Mouse (Mus musculus) CD8-positive naive resting alpha-beta T cell, adult 2 months (primary cell): ENCODE results near the gene Defb48.

ENCODE experiments used
- DNase-seq, 2 experiments: peaks; one replicate each; pipeline ENCODE4 v3.0.0; 2022; ENCODE audit warnings: low read depth in 2 of 2, low spot score in 2 of 2

The Defb48 gene

DNA sequence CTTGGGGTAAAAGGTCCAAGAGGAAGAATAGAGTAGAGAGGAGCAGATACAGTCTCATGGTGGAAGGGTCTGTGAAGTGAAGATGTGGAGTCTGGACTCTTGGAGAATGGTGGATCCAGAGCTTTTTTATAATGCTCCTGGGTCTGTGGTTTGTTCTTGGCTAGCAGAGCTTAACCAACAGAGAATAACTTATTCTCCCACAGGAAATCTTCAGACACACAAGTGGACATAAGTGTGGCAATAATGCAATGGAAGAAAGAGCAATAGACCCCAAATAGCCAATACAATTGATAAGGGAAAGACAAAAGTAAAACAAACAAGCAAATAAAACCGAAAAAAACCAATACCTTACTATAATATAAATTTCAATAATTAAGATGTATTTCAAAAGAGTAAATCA lies at the start of gene Defb48:
Gene Defb48 (minus strand): TSS at position 101 of the 400 bp plus-strand sequence.
- no peak for DNase-seq

DNA sequence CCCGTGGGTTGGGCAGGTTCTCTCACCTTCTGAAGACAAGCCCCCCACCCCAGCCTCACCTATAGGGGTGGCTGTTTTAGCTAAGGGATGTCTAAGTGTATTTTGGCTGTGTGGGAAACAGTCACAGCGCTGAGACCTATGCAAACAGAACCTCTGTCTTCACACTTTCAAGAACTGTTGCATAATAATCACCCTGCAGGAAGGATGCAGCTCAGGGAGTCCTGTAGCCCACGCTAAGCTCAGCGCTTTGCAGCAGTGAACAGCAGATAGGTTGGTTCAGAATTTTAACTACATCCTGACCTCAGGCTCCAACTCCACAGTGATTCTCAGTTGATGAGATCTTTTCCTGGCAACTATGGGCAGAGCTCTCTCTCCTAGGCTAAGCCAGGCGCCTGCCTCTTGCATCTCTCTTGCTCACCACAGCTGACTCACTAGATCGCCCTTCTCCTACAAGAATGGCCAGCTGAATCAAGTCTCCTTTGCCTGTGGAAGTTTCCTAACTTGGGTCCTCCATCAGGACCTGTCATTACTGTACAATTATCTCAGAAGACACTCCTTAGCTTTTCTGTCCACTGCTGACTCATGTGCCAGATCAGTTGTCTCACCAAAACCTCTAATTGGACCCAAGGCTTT lies 36.3 kb upstream of the Defb48 start:
- DNase-seq, result no peak

DNA sequence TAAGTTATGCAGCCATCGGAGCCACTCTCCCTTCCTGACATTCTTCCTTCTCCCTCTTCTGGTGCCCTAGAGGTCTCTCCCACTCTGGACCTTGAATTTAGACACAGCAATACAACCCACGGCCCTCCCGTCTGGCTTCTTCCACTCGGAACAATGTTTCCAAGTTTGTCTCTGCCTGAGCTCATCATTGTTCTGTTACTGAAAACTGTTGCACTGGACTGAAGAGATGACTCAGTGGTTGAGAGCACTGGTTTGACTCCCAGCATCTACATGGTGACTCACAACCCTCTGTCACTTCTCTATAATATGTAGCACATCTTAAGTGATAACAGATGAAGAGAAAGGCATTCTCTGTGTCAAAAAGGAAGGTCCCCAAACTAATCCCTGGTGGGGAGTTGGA lies 30.4 kb upstream of the Defb48 start:
- no peak for DNase-seq

DNA sequence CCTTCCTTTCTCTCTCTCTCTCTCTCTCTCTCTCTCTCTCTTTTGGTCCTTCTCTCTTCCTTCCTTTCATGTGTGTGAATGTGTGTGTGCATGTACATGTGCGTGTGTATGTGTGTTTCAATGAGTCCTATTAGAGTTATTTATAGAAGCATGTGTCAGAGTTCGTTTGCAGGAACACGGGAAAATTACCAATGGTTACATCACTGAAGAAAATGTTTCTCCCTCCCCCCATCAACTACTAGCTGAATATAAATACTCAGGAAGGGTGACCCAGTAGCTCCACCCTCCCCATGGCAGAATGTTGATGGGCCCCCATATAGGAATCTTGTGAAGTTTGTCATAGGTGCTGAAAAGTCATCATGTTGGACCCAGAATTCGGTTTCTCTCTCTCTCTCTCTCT lies 28.8 kb upstream of the Defb48 start:
- DNase-seq, result no peak

DNA sequence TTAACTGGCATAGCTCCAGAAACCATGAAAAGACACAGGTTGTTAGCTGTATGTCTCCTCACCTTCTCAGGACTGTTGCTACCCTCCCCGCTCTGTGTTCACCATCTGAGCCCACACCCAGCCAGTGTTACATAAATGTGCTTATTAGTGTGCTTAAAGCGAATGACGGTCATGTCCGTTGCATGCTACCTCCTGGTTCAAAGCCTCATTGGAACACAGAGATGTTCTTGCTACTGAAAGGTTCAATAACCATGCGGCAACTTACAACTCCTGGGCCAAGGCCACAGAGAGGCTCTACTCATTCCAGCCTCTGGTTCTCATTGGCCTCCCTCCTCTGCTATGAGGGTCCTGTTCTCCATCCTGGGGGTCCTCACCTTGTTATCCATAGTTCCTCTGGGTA lies 27.2 kb upstream of the Defb48 start, which contains the start of gene Defb43:
Gene Defb43 (plus strand): TSS at position 301 of the 400 bp plus-strand sequence.
- DNase-seq, result no peak

DNA sequence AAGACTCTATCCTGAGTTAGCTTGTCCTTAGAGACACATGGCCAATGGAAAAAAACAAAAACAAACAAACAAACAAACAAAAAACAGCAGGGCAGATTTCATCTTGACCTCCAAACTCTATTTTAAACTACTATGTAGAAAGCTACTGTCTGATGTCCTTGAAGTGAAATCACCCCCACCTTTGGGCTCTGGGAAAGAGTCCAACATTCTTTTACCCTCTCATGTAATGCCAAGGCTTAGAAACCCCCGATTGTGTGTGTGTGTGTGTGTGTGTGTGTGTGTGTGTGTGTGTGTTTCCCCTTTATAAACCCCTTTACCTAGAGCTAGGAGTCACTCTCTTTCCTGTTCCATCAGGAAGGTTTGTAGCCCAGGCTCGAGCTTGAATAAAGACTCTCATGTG lies 18.3 kb upstream of the Defb48 start:
- no peak for DNase-seq

DNA sequence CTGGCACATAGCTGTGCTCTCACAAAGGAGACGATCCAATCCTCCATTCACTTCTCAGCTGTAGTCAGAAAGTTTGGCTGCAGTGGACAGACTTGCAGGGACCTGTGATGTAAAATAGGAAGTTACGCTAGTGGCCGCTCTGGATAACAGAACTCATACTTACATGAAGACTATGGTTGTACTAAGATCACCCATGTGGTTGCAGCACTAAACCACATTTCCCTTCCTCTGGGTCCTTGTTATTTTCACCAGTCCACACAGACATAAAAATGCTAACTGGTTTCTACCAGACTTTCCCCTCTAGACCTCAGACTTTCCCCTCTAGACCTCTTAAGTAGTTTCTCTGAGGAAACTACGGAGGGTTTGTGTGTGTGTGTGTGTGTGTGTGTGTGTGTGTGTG lies 14.7 kb upstream of the Defb48 start:
- no peak for DNase-seq

DNA sequence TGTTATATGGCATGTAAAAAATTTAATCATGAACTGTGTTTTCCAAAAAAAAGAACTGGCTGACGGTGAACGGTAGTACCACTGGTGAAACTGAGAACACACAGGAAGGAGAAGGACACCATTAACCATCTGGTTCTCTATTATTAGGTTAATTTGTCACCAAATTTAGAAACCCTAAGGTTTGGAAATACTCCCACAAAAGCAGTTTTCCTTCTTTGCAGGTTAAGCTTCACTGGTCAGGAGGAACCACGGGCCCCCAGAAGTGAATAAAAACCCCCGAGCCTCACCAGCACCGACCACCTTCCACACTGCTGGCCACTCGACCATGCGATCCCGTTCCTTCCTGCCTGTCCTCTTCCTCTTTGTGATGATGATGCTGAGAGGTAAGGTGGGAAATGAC lies 13.5 kb upstream of the Defb48 start, which contains the start of gene Defb47:
Gene Defb47 (plus strand): TSS at position 301 of the 400 bp plus-strand sequence.
- no peak for DNase-seq

DNA sequence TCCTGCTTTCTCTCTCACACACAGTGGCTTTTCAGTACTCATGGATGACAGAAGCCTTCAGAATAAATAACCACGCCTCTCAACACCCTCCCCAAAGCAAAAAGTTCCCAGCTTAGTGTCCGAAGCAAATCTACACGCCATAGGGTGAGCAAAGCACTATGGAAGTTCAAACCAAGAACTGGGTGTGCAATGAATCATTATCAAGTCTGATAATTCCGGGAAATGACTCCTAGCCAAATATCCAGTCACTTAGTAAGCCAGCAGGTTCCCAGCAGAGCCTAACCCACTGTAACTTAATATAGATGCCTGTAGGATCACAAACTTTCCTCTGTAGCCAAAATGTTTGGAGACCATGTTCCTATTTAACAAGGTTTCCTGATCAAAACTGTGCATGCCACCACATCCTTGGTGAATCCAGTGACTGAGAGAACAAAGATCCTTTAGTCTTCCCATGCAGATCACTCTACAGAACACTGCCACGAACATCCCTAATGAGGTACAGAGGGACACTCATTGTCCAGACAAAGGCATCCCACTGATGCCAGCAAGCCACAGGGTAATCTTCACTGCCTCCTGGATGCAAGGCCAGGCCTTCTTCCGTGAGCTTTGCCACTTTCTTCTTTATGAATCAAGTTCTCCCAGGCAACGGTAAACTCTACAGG lies 7.7 kb upstream of the Defb48 start:
- DNase-seq, result no peak

DNA sequence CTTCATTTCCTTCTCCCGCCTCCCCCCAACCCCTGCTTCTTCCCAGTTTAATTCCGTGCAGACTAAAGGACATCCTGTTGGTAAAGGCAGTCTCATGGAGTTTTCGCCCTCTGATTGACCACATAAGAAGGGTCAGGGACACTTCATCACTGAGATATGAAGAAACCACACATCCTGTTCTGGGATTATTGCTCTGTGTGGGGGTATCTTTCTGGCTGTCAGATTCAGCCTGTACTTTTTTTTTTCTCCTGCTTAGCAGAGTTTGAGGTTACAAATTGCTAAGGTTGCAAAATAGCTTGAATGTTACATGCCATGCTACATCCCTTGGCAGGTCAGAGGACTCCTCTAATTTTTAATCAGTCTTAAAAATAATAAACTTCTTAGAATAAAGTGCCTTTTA lies 7.0 kb upstream of the Defb48 start:
- DNase-seq, result no peak

DNA sequence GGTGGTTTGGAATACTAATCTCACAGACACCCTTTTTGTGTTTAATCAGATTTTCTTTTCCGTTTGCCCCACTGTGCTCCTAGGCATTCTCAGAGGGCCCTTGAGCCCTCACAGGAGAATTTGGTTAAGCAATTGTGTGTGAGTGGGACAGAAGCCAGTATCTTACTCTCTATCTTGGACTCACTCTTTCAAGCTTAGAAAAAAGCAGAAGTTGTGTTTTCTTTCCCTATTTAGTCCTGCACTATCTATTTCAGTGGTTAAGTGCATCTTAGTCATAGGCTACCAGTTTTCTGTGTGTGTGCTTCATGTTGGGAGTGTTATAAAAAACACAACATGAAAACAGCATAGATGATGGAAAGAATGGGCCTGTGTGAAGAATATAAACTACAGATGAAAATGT lies 4.5 kb downstream of the Defb48 start:
- DNase-seq, result no peak

DNA sequence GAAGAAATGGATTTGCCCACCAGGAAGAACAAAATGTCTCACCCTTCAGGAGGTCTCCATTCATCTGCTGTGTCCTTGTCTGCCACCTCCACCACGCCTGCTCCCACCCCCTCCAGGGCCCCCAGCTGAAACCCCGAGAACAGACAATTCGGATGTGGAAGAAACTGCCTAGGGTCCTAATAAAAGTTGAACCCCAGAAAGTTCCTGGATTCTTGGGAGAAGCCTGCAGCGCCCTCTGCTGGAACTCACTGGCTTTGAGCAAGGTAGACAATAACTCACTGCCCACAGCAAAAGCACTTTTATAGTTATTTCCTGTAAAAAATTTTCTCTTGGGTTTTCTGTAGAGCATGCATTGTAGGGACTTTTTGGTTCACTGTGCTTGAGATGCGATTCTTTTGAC lies 9.3 kb downstream of the Defb48 start:
- peak; percentile 38 to 54 for DNase-seq

DNA sequence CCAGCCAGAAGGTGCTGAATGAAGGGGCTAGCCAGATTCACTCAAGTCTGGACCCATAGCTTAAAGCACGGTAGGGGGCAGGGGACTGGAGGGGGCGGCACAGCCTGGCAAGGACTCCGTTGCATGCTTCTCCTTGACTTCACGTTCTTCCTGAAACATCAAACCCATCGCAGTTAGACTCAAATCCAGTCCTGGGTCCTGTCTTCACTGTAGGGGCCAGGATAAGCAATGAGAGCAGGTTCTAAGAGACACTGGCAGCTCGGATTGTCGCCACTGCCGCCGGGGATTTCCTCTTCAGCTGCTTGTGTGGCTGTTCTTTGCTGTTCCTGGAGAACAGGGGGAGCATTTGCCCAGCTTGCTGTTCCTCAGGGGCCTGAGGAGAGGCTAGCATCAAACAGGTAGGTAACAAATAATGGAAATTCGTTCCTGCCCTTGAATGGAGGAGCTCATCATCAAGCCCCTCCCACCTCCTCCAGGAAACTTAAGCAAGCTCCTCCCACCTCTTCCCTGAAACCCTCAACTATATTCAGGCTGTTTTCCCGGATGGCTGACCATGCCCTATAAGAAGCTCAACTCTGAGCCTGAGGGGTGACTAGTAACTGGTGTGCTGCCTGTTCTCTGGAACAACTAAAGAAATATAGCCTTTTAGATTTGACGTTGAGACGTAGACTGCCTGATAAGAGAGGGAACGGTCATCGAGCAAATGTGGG lies 18.3 kb downstream of the Defb48 start:
- no peak for DNase-seq

DNA sequence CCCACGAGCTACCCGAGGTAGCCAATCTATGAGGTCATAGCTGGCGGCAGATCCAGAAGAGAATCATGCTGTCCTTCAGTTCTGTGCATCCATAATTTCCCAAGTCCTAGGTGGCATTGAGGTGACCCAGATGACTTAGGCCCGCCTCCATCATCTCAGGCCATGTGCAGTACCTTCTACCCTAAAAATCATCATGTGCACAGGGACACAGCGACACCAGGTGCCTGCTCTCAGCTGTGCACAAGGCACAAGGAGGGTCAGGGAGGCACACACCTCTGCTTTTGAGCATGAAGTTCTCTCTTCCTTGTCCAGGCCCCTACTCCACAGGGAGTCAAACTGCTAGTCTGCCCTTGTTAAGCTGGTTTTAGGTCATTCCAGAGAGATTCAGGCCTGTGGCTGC lies 19.0 kb downstream of the Defb48 start:
- no peak for DNase-seq

DNA sequence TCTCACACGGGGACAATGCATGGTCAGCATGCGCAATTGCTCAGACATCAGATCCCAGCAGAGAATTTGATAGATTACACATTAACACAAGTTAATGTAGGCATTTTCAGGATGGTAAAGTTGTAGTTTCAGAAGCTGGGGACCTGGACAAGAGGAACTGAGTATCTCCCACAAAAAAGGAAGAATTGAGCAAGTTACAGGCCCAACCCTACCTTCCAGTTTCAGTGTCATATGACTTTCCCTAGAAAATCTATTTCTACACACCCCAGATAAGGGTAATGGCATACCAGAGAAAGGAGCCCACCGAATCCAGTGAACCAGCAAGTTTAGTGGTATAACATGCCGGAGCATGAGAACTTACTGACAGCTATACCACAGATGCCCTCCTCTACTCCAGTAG lies 20.7 kb downstream of the Defb48 start:
- DNase-seq, result no peak

DNA sequence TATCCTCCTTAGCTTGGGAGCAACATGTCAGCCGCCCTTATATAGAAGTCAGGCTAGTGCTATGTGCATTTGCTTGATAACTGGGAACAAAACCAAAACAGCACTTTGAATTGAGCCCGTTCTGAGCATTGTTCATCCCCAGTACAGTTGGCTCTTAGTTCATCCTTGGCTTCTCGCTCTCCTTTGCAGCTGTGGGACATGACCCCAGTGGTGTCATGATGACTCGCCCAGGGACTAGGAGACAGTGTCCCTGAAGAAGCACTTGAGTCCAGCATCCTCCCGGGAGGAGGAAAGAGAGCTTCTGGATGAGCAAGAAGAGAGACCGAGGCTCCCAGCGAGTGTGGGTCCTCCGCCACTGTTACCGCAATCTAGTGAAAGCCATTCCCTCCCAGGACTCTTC lies 28.2 kb downstream of the Defb48 start:
- DNase-seq, result no peak

DNA sequence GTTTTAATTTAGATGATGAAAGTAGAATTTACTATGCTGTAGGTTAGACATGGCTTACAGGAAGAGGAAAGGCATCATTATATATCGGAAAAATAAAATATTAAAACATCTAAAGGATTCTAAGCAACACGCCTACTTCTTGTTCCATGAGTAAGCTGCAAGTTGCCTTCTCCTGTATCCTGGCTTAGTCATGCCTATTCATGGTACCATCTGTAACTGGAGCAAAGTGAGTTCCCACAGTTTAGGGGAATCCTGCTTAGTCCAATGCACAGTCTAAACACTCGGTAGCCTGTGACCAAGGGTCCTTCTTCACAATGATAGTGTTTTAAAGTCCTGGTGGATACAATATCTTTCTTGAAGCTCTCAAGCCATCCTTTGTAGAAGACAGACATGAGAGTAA lies 37.5 kb downstream of the Defb48 start:
- DNase-seq, result no peak

DNA sequence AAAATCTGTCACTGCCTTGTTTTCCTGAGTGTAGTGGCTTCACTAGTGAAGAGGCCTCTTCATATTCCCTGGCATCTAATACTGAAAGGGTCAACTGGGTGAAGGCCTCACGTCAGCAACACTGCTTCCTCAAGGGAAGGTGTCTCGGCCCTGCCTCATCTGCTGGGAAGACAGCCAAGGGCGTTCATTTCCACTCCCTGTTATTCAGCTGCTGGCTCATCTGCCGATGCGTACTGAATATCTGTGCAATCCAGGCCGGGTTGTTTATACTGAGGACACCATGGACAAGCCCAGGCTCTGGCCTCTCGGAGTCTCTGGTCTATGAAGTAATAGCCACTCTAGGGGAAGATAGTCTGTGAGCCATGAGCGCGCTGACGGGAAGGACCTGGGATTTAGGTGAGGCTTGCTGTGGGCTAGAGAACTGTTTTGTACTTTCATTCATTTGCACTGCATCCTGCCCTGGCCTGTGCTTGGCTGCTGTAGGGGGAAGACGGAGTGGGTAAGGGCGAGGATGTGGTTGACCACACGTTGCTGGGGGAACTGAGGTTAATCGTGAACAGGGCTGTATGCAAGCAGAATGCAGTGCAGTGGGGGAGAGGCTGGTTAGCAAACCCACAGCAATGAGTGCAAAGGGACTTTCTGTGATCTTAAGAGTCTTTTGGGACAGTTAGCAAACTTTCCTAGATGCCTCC lies 43.8 kb downstream of the Defb48 start:
- DNase-seq, result peak; percentile 71 to 88

DNA sequence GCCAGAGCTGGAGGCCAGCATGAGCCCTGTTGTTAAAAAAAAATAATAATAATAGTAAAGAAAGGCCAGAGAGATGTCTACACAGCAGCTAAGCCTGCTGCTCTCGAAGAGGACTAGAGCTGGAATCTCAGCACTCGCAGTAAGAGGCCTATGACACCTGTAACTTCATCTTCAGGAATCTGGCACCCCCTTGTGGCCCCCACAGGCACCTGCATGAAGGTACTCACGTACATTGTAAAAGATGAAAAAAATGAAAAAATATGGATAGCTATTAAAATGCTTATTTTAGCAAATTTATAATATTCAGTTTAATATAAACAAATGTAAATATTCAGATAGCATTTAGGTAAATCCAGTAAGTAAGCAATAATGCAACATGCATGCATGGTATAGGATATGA lies 44.9 kb downstream of the Defb48 start:
- DNase-seq, result no peak

DNA sequence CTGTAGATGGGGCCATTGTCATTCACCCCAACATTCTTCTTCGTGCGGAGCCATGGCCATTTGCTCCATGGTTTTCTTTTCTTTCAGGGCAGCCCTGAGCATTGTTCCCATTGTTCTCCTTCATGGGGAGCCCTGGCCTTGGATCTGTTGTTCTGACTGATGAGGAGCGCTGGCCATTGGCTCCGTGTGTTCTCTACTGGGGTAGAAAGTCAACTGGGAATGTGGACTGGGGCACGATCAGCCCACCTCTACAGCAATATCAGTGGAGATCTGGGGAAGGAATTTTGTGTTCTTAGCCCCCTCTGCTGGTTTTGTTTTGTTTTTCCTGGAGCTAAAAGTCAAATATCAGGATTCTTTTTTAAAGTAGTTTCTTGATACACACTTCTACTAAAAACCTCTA lies 46.6 kb downstream of the Defb48 start:
- no peak for DNase-seq

DNA sequence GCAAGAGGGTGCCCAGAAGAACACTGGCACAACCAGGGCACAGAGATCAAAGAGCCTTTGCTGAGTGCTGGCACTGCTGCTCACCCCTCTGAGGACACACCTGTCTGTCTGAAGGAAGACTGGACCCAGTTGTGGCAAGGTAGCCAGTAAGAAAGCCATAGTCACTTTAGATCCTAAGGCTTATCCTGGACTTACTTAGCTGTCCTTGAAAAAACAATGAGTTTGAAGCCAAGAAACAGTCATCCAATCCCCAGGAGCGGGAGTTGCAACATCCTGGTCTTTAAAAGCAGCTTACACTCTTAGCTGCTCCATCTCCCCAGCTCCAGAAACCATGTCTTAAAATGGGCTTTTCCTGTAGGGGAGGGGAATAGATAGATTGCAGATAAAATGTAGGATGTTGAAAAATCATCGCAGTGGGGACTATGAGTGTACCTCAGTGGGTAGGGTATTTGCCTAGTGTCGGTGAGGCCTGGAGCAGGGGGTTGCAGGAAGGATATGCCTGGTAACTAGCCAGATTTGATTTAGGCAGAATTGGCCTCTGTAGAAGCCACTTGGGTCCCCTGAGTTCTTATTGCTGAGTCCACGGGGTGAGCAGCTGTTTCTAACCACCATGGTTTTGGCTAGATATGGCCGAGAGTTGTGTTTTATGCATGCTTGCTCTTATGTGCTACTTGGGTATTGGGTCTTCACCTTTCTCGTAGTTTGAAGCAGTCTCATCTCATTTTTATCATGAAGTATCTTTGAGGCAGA lies 47.5 kb downstream of the Defb48 start:
- no peak for DNase-seq
